Mouse (Mus musculus) midbrain, postnatal 0 days (tissue): ENCODE results near the gene E4f1. TPM values are rescaled to one million over a fixed set of nuclear protein-coding genes. Genes with fewer than 3 reads are reported as not detected.

Experiments used
- ATAC-seq: fragments of 200-750 bp; cut with Nextera tagmentation; 2 replicates; pipeline ENCODE4 v1.8.0; 2017; ENCODE audit warnings: moderate number of reproducible peaks, mild to moderate bottlenecking, moderate TSS enrichment, moderate library complexity; ENCODE audit not compliant: low FRiP score
- DNase-seq: peaks from one replicate; pipeline ENCODE4 v3.0.0-alpha.2; 2015; ENCODE audit warnings: low spot score
- H3K27ac ChIP-seq: fragments of 300-500 bp; sonication (generic); 2 replicates; pipeline ENCODE4 v1.5.1; 2014; ENCODE audit warnings: low read depth, mild to moderate bottlenecking, low read length, mixed read lengths
- H3K27me3 ChIP-seq: fragments of 300-500 bp; sonication (generic); 2 replicates; pipeline ENCODE4 v1.6.1; 2014; ENCODE audit warnings: low read length, control low read depth, mixed read lengths; ENCODE audit not compliant: insufficient read depth
- H3K36me3 ChIP-seq: fragments of 300-500 bp; sonication (generic); 2 replicates; pipeline ENCODE4 v1.6.1; 2014; ENCODE audit warnings: low read length, control low read depth, mixed read lengths; ENCODE audit not compliant: insufficient read depth
- H3K4me1 ChIP-seq: fragments of 300-500 bp; sonication (generic); 2 replicates; pipeline ENCODE4 v1.6.1; 2014; ENCODE audit warnings: mild to moderate bottlenecking, control low read depth, antibody characterized with exemption, low read length, mixed read lengths; ENCODE audit not compliant: insufficient read depth
- H3K4me2 ChIP-seq: fragments of 300-500 bp; sonication (generic); 2 replicates; pipeline ENCODE4 v1.6.1; 2014; ENCODE audit warnings: low read depth, mild to moderate bottlenecking, low read length, mixed read lengths; ENCODE audit not compliant: poor library complexity, severe bottlenecking
- H3K4me3 ChIP-seq: fragments of 300-500 bp; sonication (generic); 2 replicates; pipeline ENCODE4 v1.5.1; 2014; ENCODE audit warnings: low read depth, mild to moderate bottlenecking, low read length, moderate library complexity
- H3K9ac ChIP-seq: fragments of 300-500 bp; sonication (generic); replicated peaks from 2 replicates; pipeline ENCODE4 v1.6.1; 2014; ENCODE audit warnings: mild to moderate bottlenecking, low read length, moderate library complexity, mixed read lengths; ENCODE audit not compliant: poor library complexity, severe bottlenecking
- H3K9me3 ChIP-seq: fragments of 300-500 bp; sonication (generic); 2 replicates; pipeline ENCODE4 v1.6.1; 2016; ENCODE audit warnings: low read length, control low read depth
- CTCF ChIP-seq: IDR thresholded peaks from 2 replicates; pipeline ENCODE4 v1.5.1; 2016; ENCODE audit warnings: antibody characterized with exemption, mild to moderate bottlenecking
- WGBS: fragments of 180-500 bp; shearing (Covaris S2); extraction: QIAGEN DNeasy Blood & Tissue Kit; methylation state at CpG from one replicate; pipeline ENCODE4 v1.1.7; 2014; 5-methylcytosine and 5-hydroxymethylcytosine counted together
- polyA plus RNA-seq: library from polyadenylated mRNA; unstranded; fragments of >200 nt; fragmentation: Nextera tagmentation; extraction: Ambion mirVana; gene quantifications from 2 replicates; pipeline ENCODE4 v1.2.1, GENCODE M21; 2015
- total RNA-seq: library from RNA; depleted of rRNA; stranded (reverse); fragments of >200 nt; gene quantifications from 2 replicates; pipeline ENCODE4 v1.2.3, GENCODE M21; 2014

Gene E4f1
- total and polyA plus RNA-seq, 2 experiments from 2014 or later = 30.6 to 35.1 TPM

DNA sequence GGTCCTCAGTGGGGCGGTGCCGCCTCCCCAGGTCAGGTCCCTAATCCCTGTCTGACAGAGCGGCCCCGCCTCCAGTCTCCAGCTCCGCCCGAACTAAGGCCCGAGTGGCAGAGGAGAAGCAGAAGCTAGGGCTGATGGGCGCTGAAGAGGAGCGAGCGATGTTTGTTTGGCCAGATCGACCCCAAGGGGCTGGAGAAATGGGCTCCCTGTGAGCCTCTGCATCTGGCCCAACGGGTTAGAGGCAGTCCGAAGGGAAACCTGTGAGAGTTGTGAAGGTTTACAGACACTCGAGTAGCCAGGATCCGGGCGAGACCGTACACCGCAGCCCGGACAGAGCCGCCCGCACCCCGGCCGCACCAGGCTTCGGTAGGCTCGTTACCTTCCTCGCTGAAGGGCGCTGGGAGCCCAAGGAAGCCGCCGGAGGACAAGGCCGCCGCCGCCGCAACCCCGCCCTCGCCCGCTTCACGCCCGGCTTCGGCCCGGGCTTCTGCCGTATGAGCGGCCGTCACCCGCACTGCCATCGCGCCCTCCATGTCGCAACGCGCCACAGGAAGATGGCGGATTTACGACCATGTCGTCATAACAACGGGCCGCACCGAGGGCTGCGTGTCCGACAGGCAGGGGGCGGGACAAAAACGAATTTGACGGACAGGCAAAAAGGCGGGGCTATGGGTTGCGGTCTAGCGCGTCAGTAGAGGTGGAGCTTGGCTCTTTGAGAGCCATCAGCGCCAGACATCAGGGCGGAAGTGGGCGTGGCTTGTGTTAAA is 15.2 kb downstream of the E4f1 start:
- TF ChIP-seq CTCF = peak; percentile 51
- Histone ChIP-seq H3K36me3 (peaks cover under 1% of the 10 kb centered on the region), H3K4me1 (peaks cover 9% of the 10 kb centered on the region; the same call in 1 of the 2 replicates), H3K27me3 (no peaks in the 10 kb centered on the region), H3K9me3 (no peaks in the 10 kb centered on the region), H3K4me2 (peak overlapping the region; percentile 85), H3K27ac (peak overlapping the region; percentile 92), H3K9ac (peak overlapping the region; percentile 94), H3K4me3 (peak overlapping the region; percentile 86)
- DNase-seq (peak; percentile 99), ATAC-seq (peak; percentile 96)
- under 1% methylated on average over 61 of the region's 67 CpGs for WGBS

DNA sequence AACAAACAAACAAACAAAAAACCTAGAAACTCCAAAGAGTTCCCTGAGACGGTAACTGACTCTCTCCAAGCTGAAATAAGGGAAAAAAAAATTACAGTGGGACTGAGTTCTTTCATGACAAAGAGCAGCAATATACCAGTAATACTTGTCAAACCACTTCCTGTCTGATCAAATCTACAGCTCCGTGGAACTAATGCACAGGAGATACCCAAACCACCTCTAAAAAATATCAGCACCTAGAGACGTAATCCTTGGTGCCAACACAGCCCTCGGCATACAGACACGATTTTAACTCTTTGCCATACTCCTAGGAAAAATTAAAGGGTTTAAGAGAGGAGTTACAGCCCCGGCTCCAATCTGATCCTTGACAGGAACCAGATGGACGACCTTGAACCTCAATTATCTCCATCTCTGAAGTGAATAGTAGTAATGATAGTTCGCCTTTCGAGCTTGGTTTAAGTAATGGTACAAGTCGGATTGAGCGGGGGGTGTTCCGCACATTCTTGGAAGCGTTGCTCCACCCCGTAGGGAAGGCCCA is 15.8 kb downstream of the E4f1 start:
- peak overlapping the region; percentile 92 for H3K27ac ChIP-seq
- 6% methylated on average over 14 of the region's 14 CpGs for WGBS
- DNase-seq = no peak
- H3K36me3 ChIP-seq = peaks cover 7% of the 10 kb centered on the region
- no peaks in the 10 kb centered on the region for H3K9me3 ChIP-seq
- peak overlapping the region; percentile 86 for H3K4me3 ChIP-seq
- peak overlapping the region; percentile 85 for H3K4me2 ChIP-seq
- no peaks in the 10 kb centered on the region for H3K27me3 ChIP-seq
- no peak for TF ChIP-seq CTCF
- no peak for ATAC-seq
- peak overlapping the region; percentile 94 for H3K9ac ChIP-seq
- H3K4me1 ChIP-seq = peaks cover 9% of the 10 kb centered on the region; the same call in 1 of the 2 replicates

DNA sequence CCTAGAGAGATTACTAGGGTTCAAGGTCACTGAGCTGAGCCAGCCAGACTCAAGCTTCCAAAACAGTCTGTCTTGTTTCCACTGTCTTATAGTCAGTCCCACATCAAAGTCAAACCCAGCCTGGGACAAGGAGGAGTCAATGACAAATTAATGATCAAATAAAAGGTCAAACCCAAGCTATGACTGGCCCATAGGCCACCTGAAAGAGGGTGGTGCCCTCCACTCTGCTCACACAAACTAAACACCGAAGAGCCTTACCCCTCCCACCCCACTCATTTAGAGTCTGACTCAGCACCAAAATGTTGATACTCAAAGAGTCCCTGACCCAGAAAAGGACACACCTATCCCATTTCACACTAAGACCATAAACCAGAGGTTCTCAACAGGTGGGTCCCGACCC is 16.7 kb downstream of the E4f1 start:
- no peak overlapping the region for H3K9ac ChIP-seq
- H3K27ac ChIP-seq = no peak overlapping the region
- H3K4me2 ChIP-seq = peak overlapping the region; percentile 85; the same call in 1 of the 2 replicates
- no peaks in the 10 kb centered on the region for H3K27me3 ChIP-seq
- ATAC-seq (no peak), DNase-seq (no peak)
- TF ChIP-seq CTCF = no peak
- H3K9me3 ChIP-seq = no peaks in the 10 kb centered on the region
- 95% methylated on average over 2 of the region's 2 CpGs for WGBS
- H3K36me3 ChIP-seq = peaks cover 16% of the 10 kb centered on the region
- peaks cover 9% of the 10 kb centered on the region; the same call in 1 of the 2 replicates for H3K4me1 ChIP-seq
- no peak overlapping the region for H3K4me3 ChIP-seq

- WGBS = 97% methylated on average over 6 of the region's 6 CpGs
- TF ChIP-seq CTCF = no peak
- Histone ChIP-seq H3K4me1 (peaks cover 9% of the 10 kb centered on the region; the same call in 1 of the 2 replicates), H3K4me2 (no peak overlapping the region), H3K9ac (no peak overlapping the region), H3K9me3 (no peaks in the 10 kb centered on the region), H3K27ac (no peak overlapping the region), H3K27me3 (no peaks in the 10 kb centered on the region), H3K4me3 (no peak overlapping the region), H3K36me3 (peaks cover 38% of the 10 kb centered on the region)
- ATAC-seq (no peak), DNase-seq (no peak)
Observed at GRCm38 (mm10) chr17:24451220-24451619, 18.9 kb downstream of the E4f1 start.

DNA sequence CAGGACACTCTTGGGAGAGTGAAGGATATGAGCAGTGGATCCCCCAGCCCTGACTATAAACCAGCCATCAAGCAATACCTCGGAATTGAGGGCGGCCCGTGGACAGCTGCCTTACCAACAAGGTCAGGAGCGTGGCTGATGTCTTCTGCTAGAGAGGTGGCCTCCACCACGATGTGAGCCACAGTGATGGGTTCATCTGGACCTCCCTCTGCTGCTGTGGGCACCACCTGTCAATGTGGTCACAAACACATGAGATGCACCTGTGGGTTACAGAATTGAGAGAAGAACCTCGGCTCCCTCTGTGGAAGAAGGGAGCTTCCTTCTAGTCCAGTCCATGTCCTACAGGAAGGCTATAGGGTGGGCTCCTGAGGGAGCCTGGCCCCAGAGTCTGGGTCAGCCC is 20.6 kb downstream of the E4f1 start:
- DNase-seq (no peak), ATAC-seq (no peak)
- Histone ChIP-seq H3K4me1 (peaks cover 9% of the 10 kb centered on the region; the same call in 1 of the 2 replicates), H3K9ac (no peak overlapping the region), H3K27me3 (no peaks in the 10 kb centered on the region), H3K36me3 (peaks cover 55% of the 10 kb centered on the region), H3K9me3 (no peaks in the 10 kb centered on the region), H3K4me3 (no peak overlapping the region), H3K27ac (no peak overlapping the region), H3K4me2 (no peak overlapping the region)
- TF ChIP-seq CTCF = no peak
- 96% methylated on average over 6 of the region's 6 CpGs for WGBS

- Histone ChIP-seq H3K4me1 (no peaks in the 10 kb centered on the region), H3K9ac (no peak overlapping the region), H3K4me2 (no peak overlapping the region), H3K27ac (no peak overlapping the region), H3K36me3 (peaks cover 83% of the 10 kb centered on the region), H3K9me3 (no peaks in the 10 kb centered on the region), H3K4me3 (no peak overlapping the region), H3K27me3 (no peaks in the 10 kb centered on the region)
- no peak for DNase-seq
- no peak for ATAC-seq
- no peak for TF ChIP-seq CTCF
- WGBS = 90% methylated on average over 8 of the region's 8 CpGs
Observed at GRCm38 (mm10) chr17:24446590-24446989, 23.5 kb downstream of the E4f1 start.
